Mouse (Mus musculus) lung, adult 2 months (tissue): ENCODE data around the gene Gm32742. TPM values are rescaled to one million over a fixed set of nuclear protein-coding genes. Genes with fewer than 3 reads are reported as not detected.
A peak's percentile ranks its signal among the peaks of the same experiment; 100 is the strongest.

Experiments
- DNase-seq: peaks from one replicate; pipeline ENCODE4 v3.0.0; 2022
- H3K4me1 ChIP-seq: fragments of 200-500 bp; 2 replicates; pipeline ENCODE4 v1.6.1; 2011; ENCODE audit warnings: low read length; ENCODE audit not compliant: control insufficient read depth, insufficient read depth
- H3K4me3 ChIP-seq: fragments of 200-500 bp; replicated peaks from 2 replicates; pipeline ENCODE3; 2011; ENCODE audit warnings: low read depth, mild to moderate bottlenecking, control low read depth, low read length; ENCODE audit errors: extremely low read depth
- CTCF ChIP-seq: fragments of 200-500 bp; IDR thresholded peaks from 2 replicates; pipeline ENCODE4 v1.5.1; 2011; ENCODE audit warnings: mild to moderate bottlenecking, low read length, control low read depth; ENCODE audit not compliant: insufficient read depth
- POLR2A ChIP-seq: fragments of 200-500 bp; IDR thresholded peaks from 2 replicates; pipeline ENCODE4 v1.6.1; 2011; ENCODE audit warnings: low read depth, mild to moderate bottlenecking, control low read depth, low read length, borderline replicate concordance; ENCODE audit errors: extremely low read depth
- WGBS: fragments of 180-500 bp; shearing (Covaris S2); methylation state at CpG from one replicate; pipeline ENCODE4 v1.1.7; 2018; 5-methylcytosine and 5-hydroxymethylcytosine counted together
- polyA plus RNA-seq: library from polyadenylated mRNA; depleted of rRNA; stranded (reverse); fragments of >200 nt; gene quantifications from 2 replicates; pipeline ENCODE4 v1.2.3, GENCODE M21; 2012; rRNA removed

Gene Gm32742
- 1.3 and 1.5 TPM in 2 replicates for polyA plus RNA-seq

GRCm38 (mm10) chr9:51165312-51166180, at the start of gene Gm32742:
Gm32742 (minus strand) TSS chr9:51165517.
- Histone ChIP-seq H3K4me3 (no peak within 1 kb of the TSS), H3K4me1 (no peaks in the 10 kb centered on the region)
- DNase-seq: no peak
- WGBS: 30% methylated on average over 6 of the region's 6 CpGs
- TF ChIP-seq CTCF (no peak), POLR2A (no peak)

- Histone ChIP-seq H3K4me1 (no peaks in the 10 kb centered on the region), H3K4me3 (no peak overlapping the region)
- DNase-seq: no peak
- WGBS: 81% methylated on average over 6 of the region's 6 CpGs
- no peak for TF ChIP-seq CTCF
- TF ChIP-seq POLR2A: no peak
Measured at GRCm38 (mm10) chr9:51213729-51214237, 48.5 kb upstream of the Gm32742 start.

GRCm38 (mm10) chr9:51213023-51213728, 47.9 kb upstream of the Gm32742 start, which contains the start of gene Pou2af1:
Pou2af1 (plus strand) TSS chr9:51213708.
- Histone ChIP-seq H3K4me1 (no peaks in the 10 kb centered on the region), H3K4me3 (peak within 1 kb of the TSS; percentile 27)
- WGBS: 69% methylated on average over 20 of the region's 20 CpGs
- no peak for DNase-seq
- TF ChIP-seq CTCF (no peak), POLR2A (no peak)

GRCm38 (mm10) chr9:51211191-51211590, 45.9 kb upstream of the Gm32742 start:
- TF ChIP-seq POLR2A (no peak), CTCF (no peak)
- no peak for DNase-seq
- no peaks in the 10 kb centered on the region for H3K4me1 ChIP-seq
- no peak overlapping the region for H3K4me3 ChIP-seq
- WGBS: 63% methylated on average over 6 of the region's 6 CpGs

GRCm38 (mm10) chr9:51208974-51209332, 43.6 kb upstream of the Gm32742 start:
- no peak for DNase-seq
- no peak overlapping the region for H3K4me3 ChIP-seq
- TF ChIP-seq POLR2A: no peak
- TF ChIP-seq CTCF: no peak
- H3K4me1 ChIP-seq: no peaks in the 10 kb centered on the region
- WGBS: 94% methylated on average over 2 of the region's 2 CpGs

- 62% methylated on average over 4 of the region's 4 CpGs for WGBS
- DNase-seq: no peak
- TF ChIP-seq CTCF (no peak), POLR2A (no peak)
- Histone ChIP-seq H3K4me3 (no peak overlapping the region), H3K4me1 (no peaks in the 10 kb centered on the region; the same call in 1 of the 2 replicates)
Measured at GRCm38 (mm10) chr9:51194790-51195189, 29.5 kb upstream of the Gm32742 start.

- Histone ChIP-seq H3K4me1 (no peaks in the 10 kb centered on the region; the same call in 1 of the 2 replicates), H3K4me3 (no peak overlapping the region)
- TF ChIP-seq POLR2A: no peak
- TF ChIP-seq CTCF: no peak
- DNase-seq: no peak
- 55% methylated on average over 3 of the region's 3 CpGs for WGBS
Measured at GRCm38 (mm10) chr9:51190655-51191054, 25.3 kb upstream of the Gm32742 start.

GRCm38 (mm10) chr9:51185871-51186270, 20.6 kb upstream of the Gm32742 start:
- WGBS: 75% methylated on average over 5 of the region's 5 CpGs
- DNase-seq: no peak
- no peak for TF ChIP-seq CTCF
- no peak for TF ChIP-seq POLR2A
- no peaks in the 10 kb centered on the region; the same call in 1 of the 2 replicates for H3K4me1 ChIP-seq
- H3K4me3 ChIP-seq: no peak overlapping the region

GRCm38 (mm10) chr9:51185386-51185785, 20.1 kb upstream of the Gm32742 start:
- Histone ChIP-seq H3K4me3 (no peak overlapping the region), H3K4me1 (no peaks in the 10 kb centered on the region)
- DNase-seq: no peak
- WGBS: 75% methylated on average over 4 of the region's 4 CpGs
- TF ChIP-seq POLR2A: no peak
- no peak for TF ChIP-seq CTCF
